Mouse (Mus musculus): ENCODE measurements around the gene Stra6. TPM values are rescaled to one million over a fixed set of nuclear protein-coding genes. Genes with fewer than 3 reads are reported as not detected.
A peak's percentile ranks its signal among the peaks of the same experiment; 100 is the strongest.

Stra6 gene
- polyA plus RNA-seq, 1 experiment from 2014 or later: 4.3 TPM

DNA sequence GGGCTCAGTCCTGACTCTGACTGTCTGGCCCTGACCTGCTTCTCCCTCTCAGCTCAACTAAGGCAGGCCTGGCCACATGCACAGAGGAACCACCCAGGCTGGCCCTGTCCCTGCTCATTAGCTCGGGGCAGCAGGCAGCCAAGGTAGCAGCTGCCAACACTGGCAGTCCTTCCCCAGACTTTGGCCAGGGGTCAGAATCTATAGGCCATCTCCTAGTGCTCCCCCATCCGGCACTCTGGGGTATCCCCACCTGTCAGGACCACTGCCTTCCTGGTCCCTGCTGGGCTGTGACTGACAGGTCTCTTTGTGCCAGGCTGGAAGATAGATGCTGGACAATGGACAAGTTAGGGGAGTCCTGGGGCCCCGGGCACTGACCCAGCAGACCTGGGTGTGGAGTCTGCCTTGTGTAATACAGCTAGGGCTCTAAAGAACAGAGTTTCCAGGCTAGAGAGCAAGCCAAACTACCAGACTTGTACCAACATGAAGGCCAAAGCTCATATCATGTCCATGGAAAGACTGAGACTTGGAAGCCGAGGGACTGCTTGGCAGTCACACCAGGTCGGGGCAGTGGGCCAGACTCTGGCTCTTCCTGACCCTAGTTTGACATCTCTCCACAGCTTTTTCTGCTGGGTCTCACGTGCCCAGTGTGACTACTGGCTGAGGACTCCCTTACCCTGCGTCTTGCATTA is 29.1 kb downstream of the Stra6 start:
- 83% methylated on average over 7 of the region's 7 CpGs for WGBS
- ATAC-seq (ENCODE audit: insufficient number of reproducible peaks, insufficient read depth, low FRiP score, low read depth): no peak
- no peaks in the 10 kb centered on the region for H3K9me3 ChIP-seq (ENCODE audit: control insufficient read depth, low read depth, low read length)
- H3K4me3 ChIP-seq (ENCODE audit: low read depth, low read length): no peak overlapping the region
- peaks cover 13% of the 10 kb centered on the region for H3K4me1 ChIP-seq (ENCODE audit: control insufficient read depth, insufficient read depth, low read length)
- H3K4me2 ChIP-seq (replicated peaks; ENCODE audit: low read depth, low read length): no peak overlapping the region
- H3K27ac ChIP-seq (ENCODE audit: low read length): no peak overlapping the region
- no peaks in the 10 kb centered on the region for H3K27me3 ChIP-seq (ENCODE audit: control insufficient read depth, insufficient read depth, low read length)
- no peak overlapping the region for H3K9ac ChIP-seq (replicated peaks; ENCODE audit: low read depth, low read length)
- H3K36me3 ChIP-seq (ENCODE audit: control insufficient read depth, insufficient read depth, low read length): no peaks in the 10 kb centered on the region

DNA sequence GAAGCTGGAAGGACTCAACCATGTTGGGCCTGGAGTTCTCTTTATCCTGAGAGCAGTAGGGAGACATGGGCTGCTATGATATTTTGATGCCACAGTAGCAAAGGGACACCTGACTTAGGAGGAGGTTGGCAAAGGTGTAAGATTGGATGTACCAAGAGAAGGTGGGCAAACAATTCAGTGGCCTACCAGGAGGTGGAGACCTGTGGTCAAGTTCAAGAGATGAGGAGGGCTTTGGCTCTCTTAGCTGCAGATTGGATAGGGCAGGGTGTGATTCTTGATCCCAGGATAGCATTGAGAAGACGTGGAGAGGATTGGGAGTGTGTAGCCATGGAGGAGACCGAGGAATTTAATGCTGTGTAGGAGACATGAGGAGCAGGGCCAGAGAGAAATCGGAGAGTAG is 30.2 kb downstream of the Stra6 start:
- 74% methylated on average over 3 of the region's 3 CpGs for WGBS
- no peak for ATAC-seq (ENCODE audit: insufficient number of reproducible peaks, insufficient read depth, low FRiP score, low read depth)

DNA sequence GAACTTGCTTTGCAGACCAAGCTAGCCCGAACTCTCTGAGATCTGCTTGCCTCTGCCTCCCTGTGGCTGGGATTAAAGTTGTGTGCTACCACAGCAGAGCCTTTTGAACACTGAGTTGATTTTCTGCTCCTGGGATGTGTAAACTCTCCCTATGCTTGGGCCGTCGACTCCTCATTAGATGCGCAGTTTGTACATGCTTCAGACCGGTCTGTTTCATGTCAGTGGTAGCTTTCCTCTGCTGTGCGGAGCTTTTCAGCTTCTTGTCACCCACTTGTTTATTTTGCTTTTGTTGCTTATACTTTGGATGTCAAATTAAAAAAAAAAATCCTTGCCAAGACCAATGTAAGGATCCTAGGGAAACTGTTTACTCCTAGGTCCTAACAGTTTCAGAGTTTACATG is 32.4 kb downstream of the Stra6 start:
- WGBS: 48% methylated on average over 6 of the region's 6 CpGs
- H3K9ac ChIP-seq (replicated peaks; ENCODE audit: low read depth, low read length): no peak overlapping the region
- H3K27ac ChIP-seq (ENCODE audit: low read length): peak overlapping the region; percentile 52; the same call in 1 of the 2 replicates
- ATAC-seq (ENCODE audit: insufficient number of reproducible peaks, insufficient read depth, low FRiP score, low read depth): no peak
- H3K4me1 ChIP-seq (ENCODE audit: control insufficient read depth, insufficient read depth, low read length): peaks cover 13% of the 10 kb centered on the region
- no peak overlapping the region for H3K4me2 ChIP-seq (replicated peaks; ENCODE audit: low read depth, low read length)
- H3K27me3 ChIP-seq (ENCODE audit: control insufficient read depth, insufficient read depth, low read length): no peaks in the 10 kb centered on the region
- no peak overlapping the region for H3K4me3 ChIP-seq (ENCODE audit: low read depth, low read length)
- H3K36me3 ChIP-seq (ENCODE audit: control insufficient read depth, insufficient read depth, low read length): no peaks in the 10 kb centered on the region
- H3K9me3 ChIP-seq (ENCODE audit: control insufficient read depth, low read depth, low read length): no peaks in the 10 kb centered on the region

More for the DNA sequence above, 30.2 kb downstream of the Stra6 start:
- H3K4me1 ChIP-seq (ENCODE audit: control insufficient read depth, insufficient read depth, low read length): peaks cover 13% of the 10 kb centered on the region
- no peaks in the 10 kb centered on the region for H3K27me3 ChIP-seq (ENCODE audit: control insufficient read depth, insufficient read depth, low read length)
- no peak overlapping the region for H3K4me3 ChIP-seq (ENCODE audit: low read depth, low read length)
- H3K27ac ChIP-seq (ENCODE audit: low read length): no peak overlapping the region
- H3K36me3 ChIP-seq (ENCODE audit: control insufficient read depth, insufficient read depth, low read length): no peaks in the 10 kb centered on the region
- no peak overlapping the region for H3K4me2 ChIP-seq (replicated peaks; ENCODE audit: low read depth, low read length)
- no peak overlapping the region for H3K9ac ChIP-seq (replicated peaks; ENCODE audit: low read depth, low read length)
- no peaks in the 10 kb centered on the region for H3K9me3 ChIP-seq (ENCODE audit: control insufficient read depth, low read depth, low read length)

DNA sequence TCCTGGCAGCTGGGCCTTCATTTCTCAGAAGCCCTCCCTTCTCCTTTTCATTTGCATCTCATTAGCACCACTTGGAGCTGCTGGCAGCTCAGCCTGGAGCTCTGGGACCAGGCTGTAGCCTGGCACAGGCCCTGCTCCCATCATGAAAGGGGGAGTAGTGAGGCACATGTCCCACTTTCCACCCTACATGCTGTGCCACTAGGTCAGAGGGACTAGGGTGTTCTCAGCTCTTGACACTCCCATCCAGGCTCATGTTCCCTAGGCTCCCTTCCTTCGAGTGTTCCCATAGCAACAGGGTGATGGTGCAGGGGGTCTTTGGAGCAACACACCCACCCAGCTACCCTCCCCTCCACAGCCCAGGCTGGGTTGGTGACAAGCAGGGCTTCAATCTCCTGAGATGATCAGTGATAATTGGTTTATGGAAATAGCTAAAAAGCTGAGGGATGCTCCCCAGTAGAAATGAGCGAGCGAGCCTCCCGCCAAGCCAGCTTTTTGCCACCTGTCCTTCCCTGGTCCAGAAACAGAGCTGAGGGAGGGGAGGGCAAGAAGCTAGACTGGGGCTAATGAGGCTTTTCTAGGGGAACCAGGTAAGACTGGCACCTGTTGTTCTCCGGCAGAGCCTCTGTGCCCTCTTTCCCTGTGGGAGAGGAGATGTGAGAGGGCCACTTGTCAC is 33.2 kb downstream of the Stra6 start:
- Histone ChIP-seq H3K27me3 (ENCODE audit: control insufficient read depth, insufficient read depth, low read length) (no peaks in the 10 kb centered on the region), H3K9me3 (ENCODE audit: control insufficient read depth, low read depth, low read length) (no peaks in the 10 kb centered on the region), H3K27ac (ENCODE audit: low read length) (peak overlapping the region; percentile 69; the same call in 1 of the 2 replicates), H3K36me3 (ENCODE audit: control insufficient read depth, insufficient read depth, low read length) (no peaks in the 10 kb centered on the region), H3K9ac (replicated peaks; ENCODE audit: low read depth, low read length) (0 out of 2 replicates have a peak overlapping the region, but pooled peaks have one; percentile 10), H3K4me3 (ENCODE audit: low read depth, low read length) (no peak overlapping the region), H3K4me1 (ENCODE audit: control insufficient read depth, insufficient read depth, low read length) (peaks cover 13% of the 10 kb centered on the region), H3K4me2 (replicated peaks; ENCODE audit: low read depth, low read length) (no peak overlapping the region)
- no peak for ATAC-seq (ENCODE audit: insufficient number of reproducible peaks, insufficient read depth, low FRiP score, low read depth)
- 69% methylated on average over 5 of the region's 5 CpGs for WGBS

DNA sequence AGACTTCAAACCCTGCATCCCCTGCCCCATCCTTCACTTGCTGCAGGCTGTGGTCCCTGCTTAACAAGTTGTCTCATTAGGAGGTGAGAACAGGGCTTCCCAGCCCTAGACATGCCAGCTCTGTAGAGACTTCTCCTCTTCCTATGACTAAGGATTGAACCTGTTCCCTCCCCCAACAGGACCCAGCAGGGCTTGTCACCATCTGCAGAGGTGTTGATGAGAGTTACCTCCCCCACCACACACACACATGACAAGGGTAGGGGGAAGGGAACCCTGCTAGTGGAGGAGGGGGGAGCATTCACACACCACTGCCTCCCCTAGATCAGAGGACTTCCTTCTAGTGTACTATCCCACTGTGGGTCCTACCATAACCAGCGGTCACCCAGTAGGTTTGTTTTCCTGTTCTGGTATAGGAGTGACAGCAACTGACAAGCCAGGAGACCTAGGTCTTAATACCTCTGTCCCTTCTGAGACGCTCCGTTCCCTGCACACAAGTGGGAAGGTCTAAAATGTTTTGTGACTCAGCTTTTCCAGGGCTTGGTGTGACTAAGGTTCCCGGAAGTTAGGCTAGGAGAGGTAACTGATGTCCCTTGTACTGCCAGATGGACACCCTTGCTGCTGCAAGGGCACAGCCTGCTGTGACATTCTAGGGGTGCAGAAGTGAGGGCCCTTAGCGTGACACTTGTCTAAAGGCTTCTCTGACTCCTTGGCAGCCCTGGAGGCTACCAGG is 36.4 kb downstream of the Stra6 start:
- Histone ChIP-seq H3K27me3 (ENCODE audit: control insufficient read depth, insufficient read depth, low read length) (no peaks in the 10 kb centered on the region), H3K4me1 (ENCODE audit: control insufficient read depth, insufficient read depth, low read length) (peaks cover 13% of the 10 kb centered on the region; the same call in 1 of the 2 replicates), H3K9me3 (ENCODE audit: control insufficient read depth, low read depth, low read length) (no peaks in the 10 kb centered on the region), H3K9ac (replicated peaks; ENCODE audit: low read depth, low read length) (no peak overlapping the region), H3K36me3 (ENCODE audit: control insufficient read depth, insufficient read depth, low read length) (no peaks in the 10 kb centered on the region), H3K27ac (ENCODE audit: low read length) (no peak overlapping the region), H3K4me2 (replicated peaks; ENCODE audit: low read depth, low read length) (no peak overlapping the region), H3K4me3 (ENCODE audit: low read depth, low read length) (no peak overlapping the region)
- 72% methylated on average over 5 of the region's 5 CpGs for WGBS
- ATAC-seq (ENCODE audit: insufficient number of reproducible peaks, insufficient read depth, low FRiP score, low read depth): no peak

DNA sequence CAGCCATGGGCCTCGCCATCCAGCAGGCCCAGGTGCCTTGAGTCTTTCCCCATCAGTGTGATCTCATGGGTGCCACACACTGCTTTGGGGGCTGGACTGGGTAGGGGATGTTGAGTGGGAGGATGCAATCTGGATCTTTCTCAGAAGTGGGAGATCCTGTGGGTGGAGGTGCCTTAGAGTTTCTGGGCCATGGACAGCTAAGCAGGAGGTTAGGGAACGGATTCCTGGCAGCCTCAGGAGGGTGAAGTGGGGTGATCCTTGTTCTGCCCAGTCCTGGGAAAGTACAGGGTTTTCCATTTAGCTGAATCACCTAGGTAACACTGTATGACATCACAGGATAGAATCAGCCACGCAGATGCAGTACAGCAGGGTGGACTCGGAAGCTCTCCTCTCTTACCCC is 38.4 kb downstream of the Stra6 start:
- Histone ChIP-seq H3K9me3 (ENCODE audit: control insufficient read depth, low read depth, low read length) (no peaks in the 10 kb centered on the region), H3K36me3 (ENCODE audit: control insufficient read depth, insufficient read depth, low read length) (no peaks in the 10 kb centered on the region), H3K27me3 (ENCODE audit: control insufficient read depth, insufficient read depth, low read length) (no peaks in the 10 kb centered on the region), H3K9ac (replicated peaks; ENCODE audit: low read depth, low read length) (no peak overlapping the region), H3K4me1 (ENCODE audit: control insufficient read depth, insufficient read depth, low read length) (peaks cover 5% of the 10 kb centered on the region; the same call in 1 of the 2 replicates), H3K4me2 (replicated peaks; ENCODE audit: low read depth, low read length) (no peak overlapping the region), H3K27ac (ENCODE audit: low read length) (no peak overlapping the region), H3K4me3 (ENCODE audit: low read depth, low read length) (no peak overlapping the region)
- 81% methylated on average over 4 of the region's 4 CpGs for WGBS
- ATAC-seq (ENCODE audit: insufficient number of reproducible peaks, insufficient read depth, low FRiP score, low read depth): no peak

DNA sequence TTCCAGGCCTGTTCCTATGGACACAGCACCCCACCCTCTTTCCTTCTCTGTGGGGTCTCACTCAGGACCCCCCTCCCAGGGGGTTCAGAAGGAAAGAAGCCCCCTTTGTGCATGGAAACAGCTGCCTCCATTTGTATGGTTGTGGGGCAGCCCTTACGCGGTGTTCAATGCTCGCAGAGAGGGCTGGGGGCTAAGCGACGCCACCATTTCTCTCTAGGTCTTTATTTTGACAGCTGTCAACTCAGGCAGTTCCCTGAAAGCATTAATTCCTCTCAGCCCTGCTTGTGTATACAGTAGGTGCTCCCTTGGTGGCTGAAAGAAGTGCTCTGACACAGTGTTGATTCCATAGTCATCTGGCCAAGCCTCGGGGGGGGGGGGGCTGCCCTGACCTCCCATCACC is 40.1 kb downstream of the Stra6 start:
- H3K9ac ChIP-seq (replicated peaks; ENCODE audit: low read depth, low read length): no peak overlapping the region
- 41% methylated on average over 6 of the region's 6 CpGs for WGBS
- no peak overlapping the region for H3K4me2 ChIP-seq (replicated peaks; ENCODE audit: low read depth, low read length)
- no peak overlapping the region for H3K27ac ChIP-seq (ENCODE audit: low read length)
- H3K4me3 ChIP-seq (ENCODE audit: low read depth, low read length): no peak overlapping the region
- no peak for ATAC-seq (ENCODE audit: insufficient number of reproducible peaks, insufficient read depth, low FRiP score, low read depth)
- H3K36me3 ChIP-seq (ENCODE audit: control insufficient read depth, insufficient read depth, low read length): no peaks in the 10 kb centered on the region
- 0 out of 2 replicates have a peak, but pooled peaks cover 10% of the 10 kb centered on the region for H3K4me1 ChIP-seq (ENCODE audit: control insufficient read depth, insufficient read depth, low read length)
- H3K27me3 ChIP-seq (ENCODE audit: control insufficient read depth, insufficient read depth, low read length): no peaks in the 10 kb centered on the region
- no peaks in the 10 kb centered on the region for H3K9me3 ChIP-seq (ENCODE audit: control insufficient read depth, low read depth, low read length)

DNA sequence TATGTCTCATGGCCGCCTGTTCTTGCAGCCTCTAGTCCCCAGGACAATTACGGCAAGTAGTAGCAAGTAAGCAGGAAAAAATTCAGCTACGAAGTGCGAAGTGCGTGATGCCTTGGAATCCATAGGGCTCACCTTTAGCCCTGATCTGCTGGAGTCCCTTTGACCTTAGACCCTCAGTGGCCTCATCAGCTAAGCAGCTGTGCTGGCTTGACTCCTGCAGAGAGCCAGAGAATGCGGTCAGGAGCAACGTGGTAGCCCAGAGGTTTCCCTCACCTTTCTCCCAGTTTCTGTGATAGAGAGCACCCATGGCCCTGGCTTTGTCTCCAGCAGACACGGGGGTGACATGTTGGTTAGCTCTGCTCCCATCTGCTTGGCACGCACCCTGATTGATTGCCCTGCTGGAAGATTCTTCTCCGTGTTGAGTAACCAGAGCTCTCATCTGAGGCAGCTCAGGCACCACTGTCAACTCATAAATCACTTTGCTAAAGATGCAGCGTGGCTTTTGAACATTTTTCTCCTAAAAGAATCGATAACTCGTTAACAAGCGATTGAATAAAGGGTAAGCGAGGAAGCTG is 42.1 kb downstream of the Stra6 start:
- H3K27ac ChIP-seq (ENCODE audit: low read length): no peak overlapping the region
- no peaks in the 10 kb centered on the region for H3K36me3 ChIP-seq (ENCODE audit: control insufficient read depth, insufficient read depth, low read length)
- H3K27me3 ChIP-seq (ENCODE audit: control insufficient read depth, insufficient read depth, low read length): no peaks in the 10 kb centered on the region
- no peaks in the 10 kb centered on the region for H3K9me3 ChIP-seq (ENCODE audit: control insufficient read depth, low read depth, low read length)
- ATAC-seq (ENCODE audit: insufficient number of reproducible peaks, insufficient read depth, low FRiP score, low read depth): no peak
- 35% methylated on average over 15 of the region's 15 CpGs for WGBS
- H3K4me3 ChIP-seq (ENCODE audit: low read depth, low read length): no peak overlapping the region
- H3K4me2 ChIP-seq (replicated peaks; ENCODE audit: low read depth, low read length): no peak overlapping the region
- H3K4me1 ChIP-seq (ENCODE audit: control insufficient read depth, insufficient read depth, low read length): 0 out of 2 replicates have a peak, but pooled peaks cover 10% of the 10 kb centered on the region
- H3K9ac ChIP-seq (replicated peaks; ENCODE audit: low read depth, low read length): no peak overlapping the region
